Mouse (Mus musculus): ENCODE measurements around the gene Vamp2. TPM values are rescaled to one million over a fixed set of nuclear protein-coding genes. Genes with fewer than 3 reads are reported as not detected.
A peak's percentile ranks its signal among the peaks of the same experiment; 100 is the strongest.

Gene Vamp2
- polyA plus RNA-seq, 1 experiment = 43.1 TPM

- Histone ChIP-seq H3K4me1 (ENCODE audit: control insufficient read depth, insufficient read depth, low read length) (peaks cover 41% of the 10 kb centered on the region), H3K27ac (ENCODE audit: control insufficient read depth, insufficient read depth, low read depth, low read length) (peak overlapping the region; percentile 100), H3K27me3 (ENCODE audit: control insufficient read depth, insufficient read depth, low read length) (no peaks in the 10 kb centered on the region), H3K36me3 (ENCODE audit: control insufficient read depth, insufficient read depth, low read length) (peaks cover 4% of the 10 kb centered on the region), H3K4me3 (ENCODE audit: control insufficient read depth, low read depth, low read length) (peak overlapping the region; percentile 99)
- TF ChIP-seq CTCF (IDR thresholded peaks at IDR 0.05; ENCODE audit: control insufficient read depth, insufficient read depth, insufficient replicate concordance, low read depth, low read length) = no peak
- no peak for TF ChIP-seq POLR2A (IDR thresholded peaks at IDR 0.05; ENCODE audit: control insufficient read depth, low read depth, low read length)
Measured at GRCm38 (mm10) chr11:69096360-69096986, 8.2 kb downstream of the Vamp2 start.

GRCm38 (mm10) chr11:69096987-69097900 lies 9.0 kb downstream of the Vamp2 start:
- peaks cover 41% of the 10 kb centered on the region for H3K4me1 ChIP-seq (ENCODE audit: control insufficient read depth, insufficient read depth, low read length)
- no peak for TF ChIP-seq CTCF (IDR thresholded peaks at IDR 0.05; ENCODE audit: control insufficient read depth, insufficient read depth, insufficient replicate concordance, low read depth, low read length)
- TF ChIP-seq POLR2A (IDR thresholded peaks at IDR 0.05; ENCODE audit: control insufficient read depth, low read depth, low read length) = peak; percentile 79; the same call in 1 of the 2 replicates

GRCm38 (mm10) chr11:69098039-69098761 lies 9.9 kb downstream of the Vamp2 start:
- Histone ChIP-seq H3K4me1 (ENCODE audit: control insufficient read depth, insufficient read depth, low read length) (peaks cover 41% of the 10 kb centered on the region), H3K27me3 (ENCODE audit: control insufficient read depth, insufficient read depth, low read length) (no peaks in the 10 kb centered on the region), H3K36me3 (ENCODE audit: control insufficient read depth, insufficient read depth, low read length) (peaks cover 6% of the 10 kb centered on the region), H3K27ac (ENCODE audit: control insufficient read depth, insufficient read depth, low read depth, low read length) (peak overlapping the region; percentile 100), H3K4me3 (ENCODE audit: control insufficient read depth, low read depth, low read length) (peak overlapping the region; percentile 99)
- TF ChIP-seq POLR2A (IDR thresholded peaks at IDR 0.05; ENCODE audit: control insufficient read depth, low read depth, low read length) (no peak), CTCF (IDR thresholded peaks at IDR 0.05; ENCODE audit: control insufficient read depth, insufficient read depth, insufficient replicate concordance, low read depth, low read length) (no peak)

More at GRCm38 (mm10) chr11:69096987-69097900, 9.0 kb downstream of the Vamp2 start:
- H3K27me3 ChIP-seq (ENCODE audit: control insufficient read depth, insufficient read depth, low read length) = no peaks in the 10 kb centered on the region
- peak overlapping the region; percentile 100 for H3K27ac ChIP-seq (ENCODE audit: control insufficient read depth, insufficient read depth, low read depth, low read length)
- H3K36me3 ChIP-seq (ENCODE audit: control insufficient read depth, insufficient read depth, low read length) = peaks cover 6% of the 10 kb centered on the region
- H3K4me3 ChIP-seq (ENCODE audit: control insufficient read depth, low read depth, low read length) = peak overlapping the region; percentile 99

GRCm38 (mm10) chr11:69098762-69099091 lies 10.4 kb downstream of the Vamp2 start:
- Histone ChIP-seq H3K4me3 (ENCODE audit: control insufficient read depth, low read depth, low read length) (peak overlapping the region; percentile 99), H3K27me3 (ENCODE audit: control insufficient read depth, insufficient read depth, low read length) (no peaks in the 10 kb centered on the region), H3K27ac (ENCODE audit: control insufficient read depth, insufficient read depth, low read depth, low read length) (peak overlapping the region; percentile 100), H3K36me3 (ENCODE audit: control insufficient read depth, insufficient read depth, low read length) (peaks cover 6% of the 10 kb centered on the region), H3K4me1 (ENCODE audit: control insufficient read depth, insufficient read depth, low read length) (peaks cover 41% of the 10 kb centered on the region)
- no peak for TF ChIP-seq CTCF (IDR thresholded peaks at IDR 0.05; ENCODE audit: control insufficient read depth, insufficient read depth, insufficient replicate concordance, low read depth, low read length)
- peak; percentile 78 for TF ChIP-seq POLR2A (IDR thresholded peaks at IDR 0.05; ENCODE audit: control insufficient read depth, low read depth, low read length)

- Histone ChIP-seq H3K27ac (ENCODE audit: control insufficient read depth, insufficient read depth, low read depth, low read length) (peak overlapping the region; percentile 100), H3K36me3 (ENCODE audit: control insufficient read depth, insufficient read depth, low read length) (peaks cover 6% of the 10 kb centered on the region), H3K4me1 (ENCODE audit: control insufficient read depth, insufficient read depth, low read length) (peaks cover 37% of the 10 kb centered on the region), H3K27me3 (ENCODE audit: control insufficient read depth, insufficient read depth, low read length) (no peaks in the 10 kb centered on the region), H3K4me3 (ENCODE audit: control insufficient read depth, low read depth, low read length) (peak overlapping the region; percentile 99)
- TF ChIP-seq POLR2A (IDR thresholded peaks at IDR 0.05; ENCODE audit: control insufficient read depth, low read depth, low read length) (peak; percentile 1; the same call in 1 of the 2 replicates), CTCF (IDR thresholded peaks at IDR 0.05; ENCODE audit: control insufficient read depth, insufficient read depth, insufficient replicate concordance, low read depth, low read length) (no peak)
Measured at GRCm38 (mm10) chr11:69099177-69099914, 11.1 kb downstream of the Vamp2 start.

GRCm38 (mm10) chr11:69099915-69100345 lies 11.6 kb downstream of the Vamp2 start:
- H3K36me3 ChIP-seq (ENCODE audit: control insufficient read depth, insufficient read depth, low read length) = peaks cover 6% of the 10 kb centered on the region
- peak; percentile 94 for TF ChIP-seq POLR2A (IDR thresholded peaks at IDR 0.05; ENCODE audit: control insufficient read depth, low read depth, low read length)
- TF ChIP-seq CTCF (IDR thresholded peaks at IDR 0.05; ENCODE audit: control insufficient read depth, insufficient read depth, insufficient replicate concordance, low read depth, low read length) = no peak
- H3K4me1 ChIP-seq (ENCODE audit: control insufficient read depth, insufficient read depth, low read length) = peaks cover 34% of the 10 kb centered on the region
- H3K4me3 ChIP-seq (ENCODE audit: control insufficient read depth, low read depth, low read length) = peak overlapping the region; percentile 99
- H3K27me3 ChIP-seq (ENCODE audit: control insufficient read depth, insufficient read depth, low read length) = no peaks in the 10 kb centered on the region
- H3K27ac ChIP-seq (ENCODE audit: control insufficient read depth, insufficient read depth, low read depth, low read length) = peak overlapping the region; percentile 100

Data from testis, adult 2 months (tissue).